Mouse (Mus musculus) neutrophil, adult 59 days (primary cell): ENCODE results near the gene Itgae. TPM values are rescaled to one million over a fixed set of nuclear protein-coding genes. Genes with fewer than 3 reads are reported as not detected.

Experiments
- total RNA-seq, 2 experiments: library from RNA; stranded (reverse); gene quantifications; 1 replicate in 1 of 2; 2 replicates in 1 of 2; pipeline ENCODE4 v1.2.4; 2023

The Itgae gene
- under 1 TPM in 1 of 2 experiments, not detected in 1; 0.09 TPM for total RNA-seq

GRCm38 (mm10) chr11:73090283-73090682 is at the start of gene Itgae:
Gene Itgae (plus strand): TSS chr11:73090583.

GRCm38 (mm10) chr11:73047542-73047996 is 42.8 kb upstream of the Itgae start, which contains the start of gene Ncbp3:
Gene Ncbp3 (plus strand): TSS chr11:73047783.

GRCm38 (mm10) chr11:73137591-73138501 is 47.5 kb downstream of the Itgae start, which contains the start of gene Haspin:
Gene Haspin (minus strand): TSS chr11:73138294.

GRCm38 (mm10) chr11:73159957-73160810 is 69.8 kb downstream of the Itgae start, which contains the start of gene P2rx5:
Gene P2rx5 (plus strand): TSS chr11:73160421.

GRCm38 (mm10) chr11:73176608-73177508 is 86.5 kb downstream of the Itgae start, which contains the start of the genes Emc6 and Tax1bp3:
Gene Emc6 (minus strand): TSS chr11:73177037.
Gene Tax1bp3 (plus strand): TSS chr11:73177083.

Other genes with a start within 250 kb of the Itgae start
- gene Atp2a3, start 129.4 kb upstream of the Itgae start, total RNA-seq = 100 to 1,000 TPM; 279 to 289 TPM
- 10 to 100 TPM; 10.7 to 10.8 TPM for gene P2rx1, start 91.5 kb upstream of the Itgae start, total RNA-seq
- gene Camkk1, start 71.6 kb upstream of the Itgae start, total RNA-seq = 1 to 10 TPM; 6.7 to 7.1 TPM
- 10 to 100 TPM; 13.6 to 14.7 TPM for gene Ncbp3, start 42.8 kb upstream of the Itgae start, total RNA-seq
- gene Haspin, start 47.7 kb downstream of the Itgae start, total RNA-seq = 10 to 100 TPM in 1 of 2 experiments, 1 to 10 TPM in 1; 8.9 to 11.9 TPM
- gene P2rx5, start 69.8 kb downstream of the Itgae start, total RNA-seq = not detected
- gene Emc6, start 86.5 kb downstream of the Itgae start, total RNA-seq = 10 to 100 TPM; 20.7 to 22.7 TPM
- gene Tax1bp3, start 86.5 kb downstream of the Itgae start, total RNA-seq = 10 to 100 TPM; 16.3 to 18.2 TPM
- 10 to 100 TPM; 15.1 to 18.7 TPM for gene Ctns, start 108.5 kb downstream of the Itgae start, total RNA-seq
- gene Shpk, start 108.9 kb downstream of the Itgae start, total RNA-seq = 1 to 10 TPM; 1.3 to 1.8 TPM
- not detected for gene Trpv1, start 143.7 kb downstream of the Itgae start, total RNA-seq
- gene Trpv3, start 176.8 kb downstream of the Itgae start, total RNA-seq = not detected
- gene Aspa, start 239.0 kb downstream of the Itgae start, total RNA-seq = under 1 TPM in 1 of 2 experiments, not detected in 1; 0.09 TPM
- gene Gm49340, start 239.2 kb downstream of the Itgae start, total RNA-seq = not detected
- gene Spata22, start 239.2 kb downstream of the Itgae start, total RNA-seq = not detected